8 mouse cellular contexts compared by ENCODE assay signal in genomic region chr10:110920368-110920950, GRCm38 (mm10). TPM values are rescaled to one million over a fixed set of nuclear protein-coding genes. Genes with fewer than 3 reads are reported as not detected.
A peak's percentile ranks its signal among the peaks of the same experiment; 100 is the strongest.
DNase-seq lines count a peak whose midpoint lies in the region; ATAC-seq lines count a peak whose summit lies in the region.

No protein-coding gene starts in this region.

- peak overlapping the region; percentile 65 for H3K4me3 ChIP-seq in liver, embryonic 11.5 days (ENCODE audit: low read depth, low read length)
- H3K4me3 ChIP-seq in stomach, embryonic 15.5 days (replicated peaks) = peak overlapping the region; percentile 75

- no peaks in the 10 kb centered on the region for H3K36me3 ChIP-seq in liver, embryonic 11.5 days (ENCODE audit: control insufficient read depth, insufficient read depth, low read length)
- no peaks in the 10 kb centered on the region for H3K36me3 ChIP-seq in stomach, embryonic 15.5 days

- H3K4me2 ChIP-seq in liver, embryonic 11.5 days = peak overlapping the region; percentile 98
- H3K4me2 ChIP-seq in stomach, embryonic 15.5 days = peak overlapping the region; percentile 86

- peak; percentile 15; the same call in 1 of the 2 replicates for ATAC-seq in frontal cortex, adult (ENCODE audit: low TSS enrichment)
- ATAC-seq in liver, embryonic 11.5 days (replicated peaks; ENCODE audit: low FRiP score) = peak; percentile 50
- peak; percentile 27; the same call in 1 of the 2 replicates for ATAC-seq in stomach, embryonic 15.5 days (ENCODE audit: insufficient read depth, low FRiP score, low read depth)

- peaks cover 2% of the 10 kb centered on the region; the same call in 1 of the 2 replicates for H3K9me3 ChIP-seq in liver, embryonic 11.5 days (ENCODE audit: control insufficient read depth, low read length)
- no peaks in the 10 kb centered on the region for H3K9me3 ChIP-seq in stomach, embryonic 15.5 days

- no peak overlapping the region for H3K27ac ChIP-seq in liver, embryonic 11.5 days (ENCODE audit: low read depth, low read length)
- H3K27ac ChIP-seq in stomach, embryonic 15.5 days = peak overlapping the region; percentile 98

- 3% methylated on average over 15 of the region's 15 CpGs for WGBS in liver, embryonic 11.5 days
- 1% methylated on average over 15 of the region's 15 CpGs for WGBS in stomach, embryonic 15.5 days

- peaks cover 9% of the 10 kb centered on the region for H3K4me1 ChIP-seq in liver, embryonic 11.5 days (replicated peaks; ENCODE audit: control insufficient read depth, insufficient read depth, low read length)
- peaks cover 26% of the 10 kb centered on the region for H3K4me1 ChIP-seq in stomach, embryonic 15.5 days

- H3K9ac ChIP-seq in liver, embryonic 11.5 days (ENCODE audit: low read depth, low read length) = peak overlapping the region; percentile 77
- H3K9ac ChIP-seq in stomach, embryonic 15.5 days = peak overlapping the region; percentile 58

- no peak for DNase-seq in frontal cortex, postnatal 25 days (ENCODE audit: low spot score in 2 of 2)
- DNase-seq in thymus, postnatal 4 days = peak; percentile 28
- DNase-seq in thymus, adult 18-20 months = no peak
- DNase-seq in liver, embryonic 11.5 days (ENCODE audit: low spot score) = no peak
- DNase-seq in gastrocnemius, postnatal 10 days = no peak
- no peak for DNase-seq in cerebellum, postnatal 4 days (ENCODE audit: low spot score in 2 of 2)

- no peaks in the 10 kb centered on the region for H3K27me3 ChIP-seq in liver, embryonic 11.5 days (replicated peaks; ENCODE audit: control insufficient read depth, insufficient read depth, low read length)
- no peaks in the 10 kb centered on the region for H3K27me3 ChIP-seq in stomach, embryonic 15.5 days (replicated peaks)

RNA-seq across cellular contexts. Expression of gene Csrp2, which starts 0.9 kb away (rescaled TPM):
- 64.4 and 72.4 TPM in 2 replicates for polyA plus RNA-seq in liver, embryonic 11.5 days (2014; fragmentation: Nextera tagmentation; extraction: Ambion mirVana)
- polyA plus RNA-seq in stomach, embryonic 15.5 days (2015; fragmentation: Nextera tagmentation; extraction: Ambion mirVana) = 224 and 252 TPM in 2 replicates
- 10 to 100 TPM; 39.6 to 43.8 TPM for total RNA-seq in gastrocnemius, postnatal 10 days (2021)
